In the genomic region with DNA sequence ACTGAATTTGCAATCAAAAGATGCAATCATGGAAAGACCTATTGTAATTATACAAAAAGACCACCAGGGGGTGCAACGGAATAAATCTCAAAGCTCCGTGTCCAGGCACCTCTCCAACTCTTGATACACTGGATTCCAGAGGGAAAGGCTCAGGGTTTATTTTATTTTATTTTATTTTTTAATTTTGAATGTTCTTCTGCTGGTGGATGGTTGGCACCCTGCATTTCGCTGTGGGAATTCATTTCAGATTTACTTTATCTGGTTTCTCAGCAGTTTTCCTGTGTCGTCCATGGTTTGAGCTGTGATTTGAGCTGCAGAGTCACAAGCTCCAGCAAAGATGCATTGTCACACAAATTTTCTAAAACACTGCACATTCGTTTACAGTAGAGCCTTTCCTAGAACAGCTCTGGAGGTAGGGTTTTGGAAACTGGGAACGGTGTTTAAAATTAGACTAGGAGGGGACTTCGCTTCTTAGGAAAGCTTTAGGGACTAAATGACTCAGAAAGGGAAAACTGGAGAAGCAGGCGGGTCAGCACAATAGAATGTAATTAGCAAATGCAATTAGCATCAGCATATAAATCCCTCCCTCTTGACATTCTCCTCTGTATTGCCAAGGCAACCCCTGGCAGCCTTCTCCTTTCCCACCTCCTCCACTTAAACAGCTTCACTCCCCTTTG, we compare ENCODE assay signal across 9 mouse cellular contexts. TPM values are rescaled to one million over a fixed set of nuclear protein-coding genes. Genes with fewer than 3 reads are reported as not detected.
DNase-seq lines count a peak whose midpoint lies in the region; ATAC-seq lines count a peak whose summit lies in the region.
"Had no signal": no experiment of that assay in that cellular context is flagged by ENCODE, and none has a peak within 500 bp of the region (broad histone marks: within the 10 kb centered on the region; RNA-seq: fewer than 3 reads in every experiment).

No protein-coding gene starts in this region.

- no peak overlapping the region for H3K9ac ChIP-seq in kidney, embryonic 16.5 days (replicated peaks; ENCODE audit: low read length)
- no peak overlapping the region for H3K9ac ChIP-seq in lung, embryonic 16.5 days (ENCODE audit: low read length)

- no peak overlapping the region for H3K27ac ChIP-seq in heart, embryonic 10.5 days
- no peak overlapping the region for H3K27ac ChIP-seq in kidney, embryonic 16.5 days (ENCODE audit: low read length)
- H3K27ac ChIP-seq in lung, embryonic 16.5 days (ENCODE audit: low read length), result no peak overlapping the region

- H3K4me2 ChIP-seq in kidney, embryonic 16.5 days (replicated peaks; ENCODE audit: low read depth, low read length), result peak overlapping the region; percentile 30; the same call in 1 of the 2 replicates
- H3K4me2 ChIP-seq in lung, embryonic 16.5 days (ENCODE audit: low read depth, low read length), result peak overlapping the region; percentile 32

- H3K4me3 ChIP-seq in heart, embryonic 10.5 days, result peak overlapping the region; percentile 15; the same call in 1 of the 2 replicates
- H3K4me3 ChIP-seq in kidney, embryonic 16.5 days (ENCODE audit: low read length), result no peak overlapping the region
- no peak overlapping the region for H3K4me3 ChIP-seq in lung, embryonic 16.5 days (ENCODE audit: low read length)
- H3K4me3 ChIP-seq: myocyte had no signal

- H3K36me3 ChIP-seq in heart, embryonic 10.5 days, result no peaks in the 10 kb centered on the region
- H3K36me3 ChIP-seq in kidney, embryonic 16.5 days (ENCODE audit: insufficient read depth, low read length), result no peaks in the 10 kb centered on the region
- H3K36me3 ChIP-seq in lung, embryonic 16.5 days (ENCODE audit: control insufficient read depth, insufficient read depth, low read length), result no peaks in the 10 kb centered on the region

- H3K4me1 ChIP-seq in heart, embryonic 10.5 days, result no peaks in the 10 kb centered on the region
- no peaks in the 10 kb centered on the region for H3K4me1 ChIP-seq in kidney, embryonic 16.5 days (ENCODE audit: insufficient read depth, low read length)
- H3K4me1 ChIP-seq in lung, embryonic 16.5 days (replicated peaks; ENCODE audit: control insufficient read depth, insufficient read depth, low read length), result 0 out of 2 replicates have a peak, but pooled peaks cover 2% of the 10 kb centered on the region

- DNase-seq in heart, embryonic 10.5 days (ENCODE audit: low spot score), result no peak
- no peak for DNase-seq in heart, adult 9 months (ENCODE audit: low spot score in 2 of 2)
- peak; percentile 71 to 86 for DNase-seq in cerebellum, postnatal 10 days
- DNase-seq in frontal cortex, postnatal 14 days (ENCODE audit: low spot score in 2 of 2), result peak; percentile 10 to 15
- peak; percentile 40 for DNase-seq in right cerebral cortex, postnatal 14 days

- no peaks in the 10 kb centered on the region for H3K27me3 ChIP-seq in heart, embryonic 10.5 days (ENCODE audit: insufficient read depth, poor library complexity, severe bottlenecking)
- H3K27me3 ChIP-seq in kidney, embryonic 16.5 days (ENCODE audit: insufficient read depth, low read length), result no peaks in the 10 kb centered on the region
- H3K27me3 ChIP-seq in lung, embryonic 16.5 days (ENCODE audit: control insufficient read depth, insufficient read depth, low read depth, low read length), result no peaks in the 10 kb centered on the region

- peak; percentile 51; the same call in 1 of the 2 replicates for ATAC-seq in kidney, embryonic 16.5 days (ENCODE audit: low FRiP score, low TSS enrichment)
- no peak for ATAC-seq in lung, embryonic 16.5 days (ENCODE audit: low read depth)
- no peak; the same call in 1 of the 2 replicates for ATAC-seq in granulocyte monocyte progenitor cell, adult 5-6 weeks (replicated peaks; ENCODE audit: poor library complexity, severe bottlenecking)

- no peaks in the 10 kb centered on the region for H3K9me3 ChIP-seq in heart, embryonic 10.5 days
- H3K9me3 ChIP-seq in kidney, embryonic 16.5 days (ENCODE audit: low read length), result no peaks in the 10 kb centered on the region
- no peaks in the 10 kb centered on the region for H3K9me3 ChIP-seq in lung, embryonic 16.5 days (ENCODE audit: control insufficient read depth, low read length)

- WGBS in heart, embryonic 10.5 days, result 17% methylated on average over 8 of the region's 8 CpGs
- WGBS in kidney, embryonic 16.5 days, result 16% methylated on average over 8 of the region's 8 CpGs
- 21% methylated on average over 8 of the region's 8 CpGs for WGBS in lung, embryonic 16.5 days

RNA-seq across cellular contexts. Expression of a gene that starts 43.7 kb away (rescaled TPM):
- polyA plus RNA-seq in heart, embryonic 10.5 days (2016; fragmentation: Nextera tagmentation; extraction: Ambion mirVana), result 0.05 TPM in 1 of 2 replicates, not detected in the other
- polyA plus RNA-seq in kidney, embryonic 16.5 days (2015; fragmentation: Nextera tagmentation; extraction: Ambion mirVana), result 0.84 and 1.2 TPM in 2 replicates
- polyA plus RNA-seq in lung, embryonic 16.5 days (2015; fragmentation: Nextera tagmentation; extraction: Ambion mirVana), result 4.0 and 4.3 TPM in 2 replicates
- not detected in 2 replicates for total RNA-seq in granulocyte monocyte progenitor cell, adult 5-6 weeks (2014; fragmentation: Nextera tagmentation)
- not detected in 2 replicates for total RNA-seq in granulocyte monocyte progenitor cell, adult 5-6 weeks (2017)
- polyA plus RNA-seq: myocyte had no signal

Comparison
In these comparisons a context has a peak if more than half of its experiments do, and no peak if none do; other contexts are left out.
1. DNase-seq: peak in cerebellum, postnatal 10 days (2 of 2), frontal cortex, postnatal 14 days (2 of 2) and right cerebral cortex, postnatal 14 days (single experiment); none in heart, embryonic 10.5 days (single experiment) and heart, adult 9 months (0 of 2).